Mouse (Mus musculus): ENCODE data around the gene Mtf1.

DNA sequence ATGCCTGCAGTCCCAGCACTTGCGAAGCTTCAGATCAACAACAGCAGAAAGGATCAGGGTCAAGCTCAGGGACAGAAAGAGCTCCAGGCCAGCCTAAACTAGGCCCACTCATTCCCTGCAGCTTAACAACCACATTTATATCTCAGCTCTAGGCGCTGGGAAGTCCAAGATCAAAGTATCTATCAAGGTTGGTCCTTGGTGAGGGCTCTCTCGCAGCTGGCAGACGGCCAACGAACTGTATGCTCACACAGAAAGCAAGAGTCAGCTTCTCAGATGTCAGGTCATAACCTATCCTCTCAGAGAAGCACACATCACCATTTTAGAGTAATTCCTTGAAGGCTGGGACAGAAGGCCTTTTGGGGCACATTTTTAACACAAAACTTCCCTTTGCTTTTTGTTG, 56.5 kb downstream of the Mtf1 start:
- TF ChIP-seq CTCF (IDR thresholded peaks at IDR 0.05; ENCODE audit: extremely low read depth, insufficient read depth, insufficient read length, insufficient replicate concordance) (no peak), POLR2A (IDR thresholded peaks at IDR 0.05; ENCODE audit: low read depth, low read length) (no peak)
